Comparison of ENCODE assay signal across 8 mouse cellular contexts in genomic region chr11:72564232-72564807, GRCm38 (mm10). TPM values are rescaled to one million over a fixed set of nuclear protein-coding genes. Genes with fewer than 3 reads are reported as not detected.
DNase-seq lines count a peak whose midpoint lies in the region; ATAC-seq and TF ChIP-seq lines count a peak whose summit lies in the region.

No protein-coding gene starts in this region.

- no peak overlapping the region for H3K4me3 ChIP-seq in layer of hippocampus, adult 2 months

- ATAC-seq in megakaryocyte progenitor cell, adult 5-6 weeks (replicated peaks; ENCODE audit: poor library complexity): peak; percentile 91
- ATAC-seq in inflammation-experienced regulatory T-cells, adult 6 months: no peak

- DNase-seq in layer of hippocampus, adult 2 months (ENCODE audit: low spot score in 2 of 2): peak; percentile 54 to 62
- DNase-seq in layer of hippocampus, adult 9-11 months: no peak
- DNase-seq in NIH3T3 (ENCODE audit: low read depth): peak; percentile 82
- DNase-seq in fibroblast of lung, adult 2 months (ENCODE audit: low read depth): peak; percentile 39
- DNase-seq in kidney, adult 18-20 months: peak; percentile 39
- DNase-seq in gastrocnemius, postnatal 4 days (ENCODE audit: low spot score in 2 of 2): no peak

- no peak overlapping the region for H3K27ac ChIP-seq in layer of hippocampus, adult 2 months

- TF ChIP-seq CTCF in layer of hippocampus, adult 2 months (conservative IDR thresholded peaks at IDR 0.05): peak; percentile 96

RNA-seq across cellular contexts. Expression of gene Spns3, which starts 14.0 kb away (rescaled TPM):
- total RNA-seq in layer of hippocampus, adult 2 months (2021): under 1 TPM; 0.13 to 0.47 TPM
- 19.4 and 20.5 TPM in 2 replicates for total RNA-seq in megakaryocyte progenitor cell, adult 5-6 weeks (2015)
- total RNA-seq in megakaryocyte progenitor cell, adult 5-6 weeks (2017): 20.2 and 27.3 TPM in 2 replicates
- 1 to 10 TPM in 1 of 3 experiments, under 1 TPM in 2; 0.24 to 1.2 (median 0.25) TPM for polyA plus RNA-seq in inflammation-experienced regulatory T-cells, adult 6 months (2017; shearing (Covaris generic))
- total RNA-seq in gastrocnemius, postnatal 4 days (2021): under 1 TPM; 0.16 to 0.17 TPM

RNA-seq across cellular contexts. Expression of gene Ube2g1, which starts 42.8 kb away (rescaled TPM):
- total RNA-seq in layer of hippocampus, adult 2 months (2021): 10 to 100 TPM; 44.1 to 44.7 TPM
- 57.1 and 66.3 TPM in 2 replicates for total RNA-seq in megakaryocyte progenitor cell, adult 5-6 weeks (2015)
- total RNA-seq in megakaryocyte progenitor cell, adult 5-6 weeks (2017): 32.4 and 37.9 TPM in 2 replicates
- 10 to 100 TPM; 38.6 to 45.4 (median 42.8) TPM for polyA plus RNA-seq in inflammation-experienced regulatory T-cells, adult 6 months (2017; shearing (Covaris generic))
- 10 to 100 TPM; 36.0 to 46.5 TPM for total RNA-seq in gastrocnemius, postnatal 4 days (2021)

Comparison
In these comparisons a context has a peak if more than half of its experiments do, and no peak if none do; other contexts are left out.
1. DNase-seq: peak in layer of hippocampus, adult 2 months (2 of 2), NIH3T3 (single experiment), fibroblast of lung, adult 2 months (single experiment) and kidney, adult 18-20 months (single experiment); none in layer of hippocampus, adult 9-11 months (single experiment) and gastrocnemius, postnatal 4 days (0 of 2).
2. RNA of gene Spns3, which starts 14.0 kb away (total RNA-seq): 19.4 to 27.3 TPM in megakaryocyte progenitor cell, adult 5-6 weeks; 0.13 to 0.47 TPM in layer of hippocampus, adult 2 months and 0.16 to 0.17 TPM in gastrocnemius, postnatal 4 days; every median in the first group is over 10 times any median in the second.